Mouse (Mus musculus) kidney, adult 2 months (tissue): Measurements from ENCODE around the gene Agfg2.

Experiments
- CTCF ChIP-seq: fragments of 200-500 bp; conservative IDR thresholded peaks from 2 replicates; pipeline ENCODE4 v1.5.1; 2011; ENCODE audit warnings: low read depth, mild to moderate bottlenecking, control low read depth, low read length, moderate library complexity, mixed read lengths; ENCODE audit not compliant: insufficient read depth, insufficient read length
- POLR2A ChIP-seq: fragments of 200-500 bp; IDR thresholded peaks from one replicate; pipeline ENCODE4 v1.6.1; 2011; ENCODE audit warnings: low read depth, low read length, control low read depth

DNA sequence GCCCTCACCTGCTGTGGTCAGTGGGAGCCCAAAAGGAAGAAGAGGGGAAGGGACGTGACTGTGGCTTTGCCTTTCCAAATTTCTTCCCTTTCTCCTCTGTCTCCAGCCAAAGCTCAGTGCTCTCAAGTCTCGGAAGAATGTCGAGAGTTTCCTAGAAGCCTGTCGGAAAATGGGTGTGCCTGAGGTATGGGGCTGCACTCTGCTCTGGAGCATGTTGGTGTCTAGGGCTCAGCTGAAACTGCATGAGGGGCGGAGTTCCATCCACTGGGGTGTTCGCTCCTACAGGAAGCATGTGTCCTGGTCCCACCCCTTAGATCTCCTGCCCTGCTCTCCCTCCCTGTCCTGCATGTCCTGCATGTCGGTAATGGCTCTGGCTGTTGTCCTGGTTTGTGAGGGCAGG is 45.1 kb downstream of the Agfg2 start:
- TF ChIP-seq CTCF (no peak), POLR2A (no peak)
